Mouse (Mus musculus) G1E (cell line): Measurements from ENCODE around the gene Frmd5. TPM values are rescaled to one million over a fixed set of nuclear protein-coding genes. Genes with fewer than 3 reads are reported as not detected.

Experiments
- ATAC-seq: 2 replicates; pipeline ENCODE4 v1.8.0; 2016; ENCODE audit warnings: mild to moderate bottlenecking; ENCODE audit not compliant: insufficient number of reproducible peaks, poor library complexity, low FRiP score, severe bottlenecking; ENCODE audit errors: extremely low read depth
- DNase-seq: peaks from one replicate; pipeline ENCODE4 v3.0.0; 2012; ENCODE audit warnings: low spot score
- H3K27me3 ChIP-seq: 2 replicates; pipeline ENCODE4 v1.6.1; 2012; ENCODE audit warnings: mild to moderate bottlenecking, low read length, inconsistent platforms; ENCODE audit not compliant: insufficient read depth
- H3K36me3 ChIP-seq: replicated peaks from 2 replicates; pipeline ENCODE3; 2012; ENCODE audit warnings: mild to moderate bottlenecking, inconsistent platforms
- H3K4me1 ChIP-seq: 2 replicates; pipeline ENCODE4 v1.6.1; 2012; ENCODE audit warnings: low read depth, low read length, inconsistent platforms, mixed read lengths; ENCODE audit not compliant: insufficient read depth
- H3K4me3 ChIP-seq: 2 replicates; pipeline ENCODE4 v1.5.1; 2012; ENCODE audit warnings: low read depth, mild to moderate bottlenecking, inconsistent platforms, low read length, moderate library complexity, mixed read lengths
- H3K9me3 ChIP-seq: replicated peaks from 2 replicates; pipeline ENCODE4 v1.6.1; 2012; ENCODE audit warnings: inconsistent platforms
- CTCF ChIP-seq: IDR thresholded peaks from 2 replicates; pipeline ENCODE4 v1.5.1; 2012; ENCODE audit warnings: low read depth, low read length, inconsistent platforms, mixed read lengths
- GATA1 ChIP-seq: IDR thresholded peaks from 2 replicates; pipeline ENCODE4 v1.6.1; 2012; ENCODE audit warnings: borderline replicate concordance, low read length, inconsistent platforms, mixed read lengths
- GATA2 ChIP-seq: IDR thresholded peaks from 2 replicates; pipeline ENCODE4 v1.6.1; 2012; ENCODE audit warnings: low read depth, low read length, inconsistent platforms, borderline replicate concordance
- POLR2AphosphoS5 ChIP-seq: IDR thresholded peaks from 2 replicates; pipeline ENCODE4 v1.6.1; 2012; ENCODE audit warnings: low read depth, low read length, inconsistent platforms; ENCODE audit not compliant: insufficient replicate concordance
- TAL1 ChIP-seq: conservative IDR thresholded peaks from 2 replicates; pipeline ENCODE4 v1.6.1; 2012; ENCODE audit warnings: low read depth, low read length, inconsistent platforms, mixed read lengths
- polyA plus RNA-seq: library from polyadenylated mRNA; stranded (reverse); fragments of >175 nt; gene quantifications from 2 replicates; pipeline ENCODE4 v1.2.3, GENCODE M21; 2012
- total RNA-seq, 2 experiments: library from RNA; stranded (forward) in 1 of 2; stranded (reverse) in 1 of 2; fragments of 200-1000 nt in 1 of 2; fragments of >200 nt in 1 of 2; fragmentation: Nextera tagmentation in 1 of 2; gene quantifications; 2 replicates each; pipeline ENCODE4 v1.2.3; 2014 to 2017

The Frmd5 gene
- total and polyA plus RNA-seq, 3 experiments, result 12.8 to 79.4 (median 20.6) TPM

GRCm38 (mm10) chr2:121575741-121576201, 231.1 kb downstream of the Frmd5 start:
- peaks cover 3% of the 10 kb centered on the region; the same call in 1 of the 2 replicates for H3K4me1 ChIP-seq
- DNase-seq (no peak), ATAC-seq (no peak)
- H3K27me3 ChIP-seq, result peaks cover 4% of the 10 kb centered on the region; the same call in 1 of the 2 replicates
- H3K9me3 ChIP-seq, result no peaks in the 10 kb centered on the region
- peaks cover 3% of the 10 kb centered on the region for H3K36me3 ChIP-seq
- TF ChIP-seq TAL1, result no peak
- no peak for TF ChIP-seq GATA2
- TF ChIP-seq POLR2AphosphoS5, result no peak
- no peak for TF ChIP-seq CTCF
- TF ChIP-seq GATA1, result no peak
- no peak overlapping the region for H3K4me3 ChIP-seq

DNA sequence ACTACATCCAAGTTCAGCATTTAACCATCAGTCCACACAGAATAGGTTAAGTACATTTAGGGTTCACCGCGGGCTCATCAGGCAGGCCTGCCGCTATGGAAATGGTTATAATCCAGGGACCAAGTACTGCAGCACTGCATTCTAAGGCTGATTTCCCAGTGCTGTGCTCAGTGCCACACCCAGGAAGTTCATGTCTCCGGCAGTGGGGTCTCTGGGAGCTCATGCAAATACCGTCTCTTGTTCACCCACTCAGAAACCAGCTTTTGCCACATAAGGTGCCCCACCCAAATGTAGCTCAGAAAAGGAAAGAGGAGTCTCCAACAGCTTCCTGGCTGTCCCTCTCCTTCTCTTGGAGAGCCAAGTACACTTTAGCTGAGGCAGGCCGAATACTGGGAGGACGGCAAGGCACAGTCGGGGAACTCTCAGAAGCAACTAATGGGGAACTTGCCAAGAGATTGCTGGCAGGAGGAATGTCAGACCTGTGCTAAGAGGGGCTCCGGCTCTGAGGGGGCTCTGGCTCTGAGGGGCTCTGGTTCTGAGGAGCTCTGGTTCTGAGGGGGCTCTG, 232.7 kb downstream of the Frmd5 start:
- no peaks in the 10 kb centered on the region for H3K9me3 ChIP-seq
- H3K36me3 ChIP-seq, result peaks cover 3% of the 10 kb centered on the region
- no peak for ATAC-seq
- no peak for DNase-seq
- TF ChIP-seq CTCF, result no peak
- no peak for TF ChIP-seq GATA1
- no peak for TF ChIP-seq TAL1
- TF ChIP-seq GATA2, result no peak
- TF ChIP-seq POLR2AphosphoS5, result no peak
- H3K27me3 ChIP-seq, result peaks cover 4% of the 10 kb centered on the region; the same call in 1 of the 2 replicates
- H3K4me3 ChIP-seq, result no peak overlapping the region
- peaks cover 3% of the 10 kb centered on the region; the same call in 1 of the 2 replicates for H3K4me1 ChIP-seq

GRCm38 (mm10) chr2:121571780-121572179, 235.1 kb downstream of the Frmd5 start:
- TF ChIP-seq TAL1, result no peak
- no peak for TF ChIP-seq GATA2
- TF ChIP-seq CTCF, result peak; percentile 49; the same call in 1 of the 2 replicates
- Histone ChIP-seq H3K4me1 (peaks cover 3% of the 10 kb centered on the region; the same call in 1 of the 2 replicates), H3K4me3 (no peak overlapping the region), H3K27me3 (peaks cover 2% of the 10 kb centered on the region; the same call in 1 of the 2 replicates), H3K9me3 (no peaks in the 10 kb centered on the region), H3K36me3 (peaks cover 3% of the 10 kb centered on the region)
- peak; percentile 54 for DNase-seq
- ATAC-seq, result peak; percentile 63

- Histone ChIP-seq H3K9me3 (no peaks in the 10 kb centered on the region), H3K4me1 (peaks cover 3% of the 10 kb centered on the region; the same call in 1 of the 2 replicates), H3K36me3 (peaks cover 3% of the 10 kb centered on the region), H3K27me3 (peaks cover 2% of the 10 kb centered on the region; the same call in 1 of the 2 replicates), H3K4me3 (no peak overlapping the region)
- TF ChIP-seq TAL1, result no peak
- DNase-seq (no peak), ATAC-seq (no peak)
Measured at GRCm38 (mm10) chr2:121570999-121571655, 235.8 kb downstream of the Frmd5 start.

GRCm38 (mm10) chr2:121570049-121570448, 236.8 kb downstream of the Frmd5 start:
- H3K9me3 ChIP-seq, result no peaks in the 10 kb centered on the region
- no peak for ATAC-seq
- H3K27me3 ChIP-seq, result peaks cover 2% of the 10 kb centered on the region; the same call in 1 of the 2 replicates
- peaks cover 3% of the 10 kb centered on the region; the same call in 1 of the 2 replicates for H3K4me1 ChIP-seq
- H3K36me3 ChIP-seq, result peaks cover 3% of the 10 kb centered on the region
- DNase-seq, result no peak
- TF ChIP-seq GATA1, result no peak
- no peak for TF ChIP-seq POLR2AphosphoS5
- no peak for TF ChIP-seq GATA2
- no peak overlapping the region for H3K4me3 ChIP-seq

- no peak overlapping the region for H3K4me3 ChIP-seq
- TF ChIP-seq TAL1 (no peak), GATA1 (no peak), GATA2 (no peak), POLR2AphosphoS5 (no peak), CTCF (no peak)
- no peak for ATAC-seq
- no peak for DNase-seq
- H3K27me3 ChIP-seq, result no peaks in the 10 kb centered on the region
- no peaks in the 10 kb centered on the region for H3K9me3 ChIP-seq
- peaks cover 14% of the 10 kb centered on the region for H3K4me1 ChIP-seq
- no peaks in the 10 kb centered on the region for H3K36me3 ChIP-seq
Measured at GRCm38 (mm10) chr2:121565911-121566310, 241.0 kb downstream of the Frmd5 start.

DNA sequence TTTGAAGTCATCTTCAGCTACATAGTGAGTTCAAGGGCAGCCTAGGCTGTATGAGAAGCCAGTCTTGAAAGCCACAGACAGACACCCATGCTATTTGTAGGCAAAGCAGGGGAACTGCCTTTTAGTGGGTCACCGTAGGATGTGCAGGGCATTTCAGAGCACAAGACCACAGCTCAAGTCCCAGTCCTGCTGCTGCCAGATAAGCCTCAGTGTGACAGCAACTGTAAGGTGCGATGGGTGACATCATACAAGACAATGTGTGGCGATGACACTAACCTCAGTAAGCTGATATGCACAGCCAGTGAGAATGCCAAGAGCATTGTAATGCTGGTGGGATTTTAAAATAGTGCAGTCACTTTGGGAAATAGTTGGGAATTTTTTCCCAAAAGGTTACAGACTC, 243.8 kb downstream of the Frmd5 start:
- H3K36me3 ChIP-seq, result no peaks in the 10 kb centered on the region
- H3K4me1 ChIP-seq, result peaks cover 13% of the 10 kb centered on the region
- H3K9me3 ChIP-seq, result no peaks in the 10 kb centered on the region
- DNase-seq (no peak), ATAC-seq (peak; percentile 15; the same call in 1 of the 2 replicates)
- no peaks in the 10 kb centered on the region for H3K27me3 ChIP-seq
- no peak overlapping the region for H3K4me3 ChIP-seq
- TF ChIP-seq TAL1 (no peak; the same call in 1 of the 2 replicates), CTCF (no peak)
